Mouse (Mus musculus) kidney, postnatal 0 days (tissue): ENCODE results near the gene Hivep3. TPM values are rescaled to one million over a fixed set of nuclear protein-coding genes. Genes with fewer than 3 reads are reported as not detected.

Experiments
- ATAC-seq: fragments of 200-750 bp; cut with Nextera tagmentation; replicated peaks from 2 replicates; pipeline ENCODE4 v1.8.0; 2017; ENCODE audit warnings: low read depth, moderate number of reproducible peaks, moderate TSS enrichment, moderate library complexity; ENCODE audit not compliant: low FRiP score
- DNase-seq: peaks from one replicate; pipeline ENCODE4 v3.0.0-alpha.2; 2016; ENCODE audit warnings: low spot score
- H3K27ac ChIP-seq: fragments of 300-500 bp; sonication (generic); 2 replicates; pipeline ENCODE4 v1.5.1; 2014; ENCODE audit warnings: mild to moderate bottlenecking
- H3K27me3 ChIP-seq: fragments of 300-500 bp; sonication (generic); 2 replicates; pipeline ENCODE4 v1.6.1; 2014; ENCODE audit warnings: low read length, mixed read lengths; ENCODE audit not compliant: insufficient read depth
- H3K36me3 ChIP-seq: fragments of 300-500 bp; sonication (generic); 2 replicates; pipeline ENCODE4 v1.6.1; 2014; ENCODE audit warnings: low read length, mixed read lengths; ENCODE audit not compliant: insufficient read depth
- H3K4me1 ChIP-seq: fragments of 300-500 bp; sonication (generic); replicated peaks from 2 replicates; pipeline ENCODE4 v1.6.1; 2014; ENCODE audit warnings: antibody characterized with exemption, low read length, mixed read lengths; ENCODE audit not compliant: insufficient read depth
- H3K4me2 ChIP-seq: fragments of 300-500 bp; sonication (generic); 2 replicates; pipeline ENCODE4 v1.6.1; 2014; ENCODE audit warnings: mild to moderate bottlenecking, low read length, moderate library complexity, mixed read lengths
- H3K4me3 ChIP-seq: fragments of 300-500 bp; sonication (generic); replicated peaks from 2 replicates; pipeline ENCODE4 v1.5.1; 2014; ENCODE audit warnings: low read depth, low read length
- H3K9ac ChIP-seq: fragments of 300-500 bp; sonication (generic); 2 replicates; pipeline ENCODE4 v1.6.1; 2014; ENCODE audit warnings: low read depth, low read length
- H3K9me3 ChIP-seq: fragments of 300-500 bp; sonication (generic); replicated peaks from 2 replicates; pipeline ENCODE4 v1.6.1; 2016; ENCODE audit warnings: low read length, inconsistent platforms, mixed read lengths
- CTCF ChIP-seq: IDR thresholded peaks from 2 replicates; pipeline ENCODE4 v1.5.1; 2016; ENCODE audit warnings: antibody characterized with exemption, low read depth, mild to moderate bottlenecking, moderate library complexity
- WGBS: fragments of 180-500 bp; shearing (Covaris S2); extraction: QIAGEN DNeasy Blood & Tissue Kit; methylation state at CpG from one replicate; pipeline ENCODE4 v1.1.7; 2014; 5-methylcytosine and 5-hydroxymethylcytosine counted together
- polyA plus RNA-seq: library from polyadenylated mRNA; unstranded; fragments of >200 nt; fragmentation: Nextera tagmentation; extraction: Ambion mirVana; gene quantifications from 2 replicates; pipeline ENCODE4 v1.2.1, GENCODE M21; 2015

The Hivep3 gene
- polyA plus RNA-seq, 1 experiment from 2014 or later = 8.3 TPM

DNA sequence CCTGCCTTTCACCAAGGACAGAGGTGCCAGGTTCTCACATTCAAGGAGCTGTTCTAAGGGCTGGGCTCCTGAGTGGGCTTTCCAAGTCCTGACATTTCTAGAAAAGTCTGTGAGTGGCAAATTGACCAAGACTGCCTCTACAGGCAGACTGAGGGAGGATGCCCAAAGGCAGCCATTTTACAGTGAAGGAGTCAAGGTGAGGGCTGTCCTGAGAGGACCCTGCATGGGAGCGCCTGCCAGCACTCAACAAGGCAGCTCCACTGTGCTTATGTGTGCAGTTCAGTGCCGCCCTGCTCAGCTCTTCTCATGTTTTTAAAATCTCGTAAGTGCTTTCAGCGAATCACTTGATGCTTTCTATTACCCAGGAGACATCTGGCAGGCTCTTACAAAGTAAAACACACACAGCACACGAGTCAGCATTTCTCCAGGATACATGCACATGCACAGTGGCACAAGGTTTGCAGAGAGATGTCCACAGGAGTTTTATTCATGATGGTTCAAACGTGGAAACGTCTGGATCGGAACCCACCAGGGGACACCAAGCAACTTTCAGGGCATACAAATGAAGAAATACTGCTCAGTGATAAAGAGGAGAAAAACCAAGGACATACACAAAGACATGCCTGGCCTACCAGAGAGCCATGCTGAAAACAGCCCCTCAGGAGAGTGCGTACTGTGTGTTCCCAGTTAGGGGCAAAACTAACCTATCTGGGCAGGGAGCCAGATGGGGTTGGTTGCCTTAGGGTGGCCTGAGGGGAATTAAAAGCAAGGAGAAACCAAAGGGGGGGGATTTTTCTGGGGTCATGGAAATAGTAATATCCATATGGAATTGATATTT is 120.9 kb downstream of the Hivep3 start:
- no peak for ATAC-seq
- H3K36me3 ChIP-seq = no peaks in the 10 kb centered on the region
- no peaks in the 10 kb centered on the region for H3K9me3 ChIP-seq
- H3K4me3 ChIP-seq = no peak overlapping the region
- WGBS = 82% methylated on average over 9 of the region's 9 CpGs
- peak; percentile 29; the same call in 1 of the 2 replicates for TF ChIP-seq CTCF
- DNase-seq = no peak
- no peaks in the 10 kb centered on the region for H3K4me1 ChIP-seq
- no peak overlapping the region for H3K4me2 ChIP-seq
- H3K27me3 ChIP-seq = no peaks in the 10 kb centered on the region
- no peak overlapping the region for H3K9ac ChIP-seq
- H3K27ac ChIP-seq = no peak overlapping the region

DNA sequence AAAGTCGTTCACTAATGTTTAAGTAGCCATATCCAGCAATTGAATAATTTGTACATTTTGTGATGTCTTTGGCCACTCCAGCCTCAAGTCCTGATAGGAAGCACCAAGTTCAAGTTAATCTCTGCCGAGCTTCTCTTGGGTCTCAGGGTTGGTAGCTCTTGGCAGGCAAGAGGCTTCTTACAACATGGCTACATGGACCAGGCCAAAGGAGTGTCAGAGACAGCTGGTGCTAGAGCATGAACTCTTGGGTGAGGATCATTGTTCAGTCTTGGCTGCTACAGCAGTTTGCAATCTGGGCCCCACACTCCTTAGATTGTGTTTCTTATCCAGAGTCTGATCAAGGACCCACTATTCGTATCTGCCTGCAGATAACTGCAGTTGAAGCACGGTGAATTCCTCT is 125.9 kb downstream of the Hivep3 start:
- no peak overlapping the region for H3K4me3 ChIP-seq
- no peaks in the 10 kb centered on the region for H3K4me1 ChIP-seq
- no peaks in the 10 kb centered on the region for H3K36me3 ChIP-seq
- no peak for TF ChIP-seq CTCF
- H3K27me3 ChIP-seq = no peaks in the 10 kb centered on the region
- ATAC-seq = no peak
- DNase-seq = no peak
- H3K4me2 ChIP-seq = no peak overlapping the region
- no peak overlapping the region for H3K27ac ChIP-seq
- WGBS = 56% methylated on average over 4 of the region's 4 CpGs
- H3K9me3 ChIP-seq = no peaks in the 10 kb centered on the region
- H3K9ac ChIP-seq = no peak overlapping the region

DNA sequence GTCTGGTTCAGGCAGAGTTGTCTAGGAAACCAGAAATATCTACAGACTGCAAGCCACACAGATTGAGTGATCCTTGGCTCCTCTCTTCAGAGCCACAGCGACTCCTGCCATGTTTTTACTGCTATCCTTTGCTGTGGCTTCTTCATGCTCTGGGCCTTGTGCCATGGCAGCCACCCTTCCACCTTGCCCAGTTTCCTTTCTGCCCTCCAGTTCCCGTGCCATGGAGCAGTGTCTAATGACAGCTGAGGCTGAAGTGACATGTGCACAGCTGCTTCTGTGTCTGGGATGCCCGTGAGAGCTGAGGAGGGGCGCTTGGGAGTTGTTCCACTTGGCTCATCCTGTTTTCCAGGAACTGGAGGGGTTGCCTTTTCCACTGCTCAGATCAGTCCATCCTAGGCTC is 127.4 kb downstream of the Hivep3 start:
- Histone ChIP-seq H3K27me3 (no peaks in the 10 kb centered on the region), H3K9ac (no peak overlapping the region), H3K4me1 (no peaks in the 10 kb centered on the region), H3K4me2 (no peak overlapping the region), H3K9me3 (no peaks in the 10 kb centered on the region), H3K36me3 (no peaks in the 10 kb centered on the region), H3K4me3 (no peak overlapping the region), H3K27ac (no peak overlapping the region)
- 51% methylated on average over 4 of the region's 4 CpGs for WGBS
- ATAC-seq (no peak), DNase-seq (no peak)
- TF ChIP-seq CTCF = no peak

DNA sequence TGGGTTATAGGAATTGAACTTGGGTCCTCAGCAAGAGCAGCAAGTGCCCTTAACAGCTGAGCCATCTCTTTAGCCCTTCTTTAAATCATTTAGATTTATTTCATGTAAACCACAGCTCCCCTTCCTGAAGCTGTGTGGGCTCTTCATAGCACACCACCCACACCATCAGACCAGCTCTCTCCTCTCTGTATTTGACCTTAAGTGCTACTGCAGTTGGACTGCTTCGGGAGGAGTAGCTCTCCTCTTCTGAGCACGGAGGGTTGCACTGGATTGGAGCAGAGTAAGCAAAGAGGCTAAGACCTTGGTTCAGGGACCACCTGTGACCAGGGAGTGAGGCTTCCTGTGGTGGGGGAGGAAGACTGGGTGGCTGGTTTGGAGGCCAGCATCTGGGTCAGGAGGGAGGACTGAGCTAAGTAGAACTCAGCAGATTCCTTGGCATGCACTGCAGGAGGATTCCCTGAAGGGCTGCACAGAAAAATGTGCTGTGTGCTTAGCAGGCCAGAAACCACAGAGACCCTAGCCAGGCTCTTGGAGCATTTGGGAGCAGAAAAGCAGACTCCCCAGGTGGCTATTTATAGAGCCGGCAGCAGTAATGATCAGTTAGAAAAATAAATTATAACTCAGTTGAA is 132.4 kb downstream of the Hivep3 start:
- no peak for TF ChIP-seq CTCF
- H3K27ac ChIP-seq = no peak overlapping the region
- no peaks in the 10 kb centered on the region for H3K27me3 ChIP-seq
- DNase-seq (peak; percentile 62), ATAC-seq (no peak)
- H3K9me3 ChIP-seq = no peaks in the 10 kb centered on the region
- H3K9ac ChIP-seq = no peak overlapping the region
- no peak overlapping the region for H3K4me2 ChIP-seq
- H3K4me3 ChIP-seq = no peak overlapping the region
- no peaks in the 10 kb centered on the region for H3K36me3 ChIP-seq
- 31% methylated on average over 3 of the region's 3 CpGs for WGBS
- no peaks in the 10 kb centered on the region for H3K4me1 ChIP-seq

DNA sequence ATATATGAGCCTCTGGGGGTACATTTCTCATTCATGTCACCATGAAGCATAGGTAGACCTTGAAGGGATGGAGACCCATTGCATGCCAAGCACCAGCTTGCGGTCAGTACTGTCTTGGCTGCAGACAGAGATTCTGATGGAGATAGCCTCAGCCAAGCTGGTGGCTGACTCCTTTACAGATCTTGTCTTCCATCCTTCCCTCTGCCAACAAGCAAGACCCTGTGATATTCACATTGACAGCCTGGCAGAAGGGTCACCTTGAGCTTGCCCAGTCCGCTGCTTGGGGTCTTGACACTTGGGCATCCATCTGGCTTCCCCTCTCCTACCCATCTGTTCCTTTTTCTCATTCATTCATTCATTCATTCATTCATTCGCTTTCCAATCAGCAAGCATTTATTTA is 133.5 kb downstream of the Hivep3 start:
- no peak for ATAC-seq
- Histone ChIP-seq H3K36me3 (no peaks in the 10 kb centered on the region), H3K4me2 (no peak overlapping the region), H3K4me1 (no peaks in the 10 kb centered on the region), H3K4me3 (no peak overlapping the region), H3K9me3 (no peaks in the 10 kb centered on the region), H3K27me3 (no peaks in the 10 kb centered on the region), H3K9ac (no peak overlapping the region), H3K27ac (no peak overlapping the region)
- no peak for TF ChIP-seq CTCF
- DNase-seq = no peak
- WGBS = 98% methylated on average over 3 of the region's 3 CpGs

DNA sequence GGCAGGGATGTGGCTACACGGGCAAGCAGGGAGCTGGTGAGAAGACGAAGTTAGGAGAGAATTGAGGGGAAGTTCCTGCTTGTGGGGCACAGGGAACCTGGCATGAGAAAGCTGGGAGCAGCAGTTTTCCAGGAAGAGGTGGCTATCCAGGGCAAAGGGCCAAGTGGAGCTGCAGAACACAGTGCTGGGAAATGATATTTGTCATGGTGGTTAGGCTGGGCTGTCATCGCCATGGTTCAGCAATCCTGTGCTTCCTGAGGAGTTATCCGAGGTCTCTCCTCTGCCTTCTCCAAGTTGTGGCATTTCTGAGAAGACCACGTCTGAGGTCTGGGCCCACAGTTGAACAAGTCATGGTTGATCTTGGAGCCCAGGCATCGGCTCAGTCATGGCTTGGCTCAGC is 136.8 kb downstream of the Hivep3 start:
- no peak overlapping the region for H3K4me2 ChIP-seq
- no peaks in the 10 kb centered on the region for H3K27me3 ChIP-seq
- 61% methylated on average over 6 of the region's 6 CpGs for WGBS
- ATAC-seq (no peak), DNase-seq (no peak)
- no peaks in the 10 kb centered on the region for H3K36me3 ChIP-seq
- H3K9ac ChIP-seq = no peak overlapping the region
- H3K4me1 ChIP-seq = no peaks in the 10 kb centered on the region
- H3K4me3 ChIP-seq = no peak overlapping the region
- no peaks in the 10 kb centered on the region for H3K9me3 ChIP-seq
- no peak for TF ChIP-seq CTCF
- no peak overlapping the region for H3K27ac ChIP-seq
